ENCODE assay signal across 13 mouse cellular contexts in genomic region chr9:115349106-115349505, GRCm38 (mm10).
"Had no signal": no experiment of that assay in that cellular context is flagged by ENCODE, and none has a peak within 500 bp of the region (broad histone marks: within the 10 kb centered on the region; RNA-seq: fewer than 3 reads in every experiment).

No protein-coding gene starts in this region.

- DNase-seq: kidney, postnatal 14 days; kidney, postnatal 4 days; left cerebral cortex, postnatal 4 days; liver, embryonic 13.5 days; lung, adult 2 months; lung, postnatal 14 days; lung, postnatal 4 days; midbrain, embryonic 14.5 days; thymus, adult 2 months; thymus, postnatal 14 days; thymus, postnatal 4 days had no signal

- H3K36me3 ChIP-seq: liver, embryonic 13.5 days had no signal

- H3K9me3 ChIP-seq: liver, embryonic 13.5 days had no signal

- H3K9ac ChIP-seq: liver, embryonic 13.5 days had no signal

- H3K4me3 ChIP-seq: liver, embryonic 13.5 days had no signal

- H3K4me2 ChIP-seq: liver, embryonic 13.5 days; midbrain, embryonic 11.5 days had no signal

- H3K27ac ChIP-seq: liver, embryonic 13.5 days; stomach, postnatal 0 days had no signal

- H3K4me1 ChIP-seq: liver, embryonic 13.5 days had no signal

- H3K27me3 ChIP-seq: liver, embryonic 13.5 days had no signal
